Mouse (Mus musculus) gastrocnemius, postnatal 36 days (tissue): ENCODE results near the gene Cul7. TPM values are rescaled to one million over a fixed set of nuclear protein-coding genes. Genes with fewer than 3 reads are reported as not detected.

Experiments used
- DNase-seq, 2 experiments: peaks; one replicate each; pipeline ENCODE4 v3.0.0; 2022
- intact Hi-C: fragments of 180-260 bp; cut with DNase I; formaldehyde crosslinking; loops from one replicate; pipeline ENCODE4 v1.15.1; 2025
- total RNA-seq, 2 experiments: library from RNA; stranded (reverse); gene quantifications; 2 replicates each; pipeline ENCODE4 v1.2.3; 2021

The Cul7 gene
- total RNA-seq, 2 experiments from 2014 or later: 5.8 to 5.9 TPM

DNA sequence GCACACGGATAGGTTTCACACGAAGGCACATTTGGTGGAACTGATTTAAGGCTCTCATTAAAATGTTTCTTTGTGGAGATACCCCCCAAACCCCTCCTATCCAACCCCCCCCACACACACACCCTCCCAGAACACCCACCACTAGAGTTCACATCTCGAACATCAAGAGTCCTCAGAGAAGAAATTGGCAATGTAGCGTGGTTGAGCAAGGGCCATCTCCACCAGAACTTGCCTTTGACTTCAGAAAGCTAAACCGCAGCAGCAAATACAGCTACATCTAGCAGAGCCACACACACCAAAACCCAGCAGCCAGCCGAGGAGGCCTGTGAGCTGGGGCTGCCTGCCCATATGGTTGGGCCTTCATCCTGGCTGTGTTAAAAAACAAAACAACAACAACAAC lies 22.7 kb upstream of the Cul7 start:
- intact Hi-C loops: no loop called here
- no peak for DNase-seq

DNA sequence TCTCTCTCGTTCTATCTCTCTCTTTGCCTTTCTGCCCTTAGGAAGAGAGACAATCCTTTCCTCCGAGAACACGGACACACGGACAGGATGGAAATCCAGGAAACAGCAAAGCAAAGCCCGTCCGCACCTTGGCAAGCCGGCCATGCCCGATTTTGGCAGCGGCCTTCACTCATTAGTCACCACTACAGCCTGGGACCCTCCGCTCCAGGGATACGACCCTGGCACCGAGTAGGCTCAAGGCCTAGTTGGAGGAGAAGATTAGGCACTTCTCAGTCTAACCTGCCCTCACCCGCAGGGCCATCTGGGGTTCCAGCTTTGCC lies 21.7 kb upstream of the Cul7 start:
- no peak for DNase-seq

DNA sequence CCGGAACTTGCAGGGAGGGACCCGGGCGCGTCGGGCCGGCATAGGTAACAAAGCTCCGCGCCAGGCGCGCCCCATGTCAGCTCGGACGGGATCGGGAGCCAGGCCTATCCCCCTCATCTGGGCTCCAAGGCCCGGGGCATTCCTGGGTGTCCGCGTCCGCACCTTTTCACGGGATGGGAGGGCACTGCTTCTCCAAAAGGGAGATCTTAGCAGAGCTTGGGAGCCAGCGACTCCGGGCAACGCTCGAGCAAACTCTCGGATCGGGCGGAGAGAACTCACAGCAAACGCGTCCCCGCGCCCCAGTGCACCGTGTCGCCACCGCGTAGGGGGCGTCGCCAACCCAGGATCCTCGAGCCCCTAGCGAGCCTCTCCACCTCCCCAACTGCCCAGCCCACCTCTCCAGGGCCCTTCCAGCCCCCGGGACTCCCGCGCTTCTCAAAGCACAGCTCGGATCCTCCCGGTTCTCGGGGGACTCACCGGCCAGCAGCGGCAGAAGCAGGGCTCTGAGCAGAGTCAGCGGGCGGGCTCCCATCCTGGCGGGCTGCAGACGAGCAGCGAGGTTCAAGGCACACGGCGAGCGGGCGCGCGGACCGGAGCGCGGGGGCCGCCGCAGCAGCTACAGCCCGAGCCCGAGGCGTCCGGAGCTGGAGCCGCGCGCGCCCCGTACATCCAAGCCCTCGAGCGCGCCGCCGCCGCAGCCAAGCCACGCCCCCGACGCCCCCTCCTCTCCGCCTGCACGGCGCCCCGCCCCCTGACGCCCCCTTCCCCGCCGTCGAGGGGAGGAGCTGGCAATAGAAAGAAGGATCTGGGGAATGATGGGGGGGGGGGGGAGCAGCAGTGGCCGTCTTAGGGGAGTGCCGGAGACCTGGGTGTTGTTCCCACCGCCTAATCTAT lies 21.1 kb upstream of the Cul7 start, which contains the start of gene Ptk7:
Ptk7 (minus strand) TSS at position 714 of the 894 bp plus-strand sequence.
- no peak for DNase-seq
- intact Hi-C loops: no loop called here

More for the DNA sequence above, 21.7 kb upstream of the Cul7 start:
- intact Hi-C loops: no loop called here

DNA sequence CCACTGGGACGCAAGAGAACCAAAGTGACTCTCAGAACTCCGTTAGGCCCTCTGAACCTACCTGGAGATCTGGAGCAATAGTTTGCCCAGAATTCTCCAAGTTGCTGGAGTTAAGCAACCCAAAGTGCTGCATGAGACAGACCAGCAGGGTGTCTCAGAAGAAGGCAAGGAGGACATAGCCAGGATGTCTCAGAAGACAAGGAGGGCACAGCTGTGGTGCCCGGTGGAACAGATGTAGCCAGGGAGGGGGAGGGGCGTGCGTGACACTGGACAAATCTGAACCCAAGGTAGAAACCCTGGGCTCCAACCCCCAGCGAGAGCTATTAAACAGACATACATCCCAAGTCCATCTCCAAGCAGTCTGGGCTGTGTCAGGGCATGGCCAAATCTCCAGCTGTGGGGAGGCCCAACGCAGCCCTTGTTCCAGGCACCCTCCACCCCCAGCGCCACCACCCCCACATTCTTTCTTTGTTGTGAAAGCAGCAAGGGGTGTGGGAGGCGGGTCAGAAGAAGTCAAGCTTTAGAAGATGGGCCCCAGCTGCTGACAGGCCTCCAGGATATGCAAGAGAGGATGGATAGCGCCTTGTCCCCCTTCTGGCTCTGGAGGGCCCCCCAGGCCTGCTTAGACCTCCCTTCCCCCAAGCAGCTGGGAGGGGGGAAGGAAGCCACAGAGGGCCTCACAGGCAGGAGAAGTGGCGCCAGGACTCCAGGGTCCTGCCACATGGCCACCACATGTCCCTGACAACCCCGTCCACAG lies 20.3 kb upstream of the Cul7 start:
- no peak for DNase-seq
- intact Hi-C loops: no loop called here

DNA sequence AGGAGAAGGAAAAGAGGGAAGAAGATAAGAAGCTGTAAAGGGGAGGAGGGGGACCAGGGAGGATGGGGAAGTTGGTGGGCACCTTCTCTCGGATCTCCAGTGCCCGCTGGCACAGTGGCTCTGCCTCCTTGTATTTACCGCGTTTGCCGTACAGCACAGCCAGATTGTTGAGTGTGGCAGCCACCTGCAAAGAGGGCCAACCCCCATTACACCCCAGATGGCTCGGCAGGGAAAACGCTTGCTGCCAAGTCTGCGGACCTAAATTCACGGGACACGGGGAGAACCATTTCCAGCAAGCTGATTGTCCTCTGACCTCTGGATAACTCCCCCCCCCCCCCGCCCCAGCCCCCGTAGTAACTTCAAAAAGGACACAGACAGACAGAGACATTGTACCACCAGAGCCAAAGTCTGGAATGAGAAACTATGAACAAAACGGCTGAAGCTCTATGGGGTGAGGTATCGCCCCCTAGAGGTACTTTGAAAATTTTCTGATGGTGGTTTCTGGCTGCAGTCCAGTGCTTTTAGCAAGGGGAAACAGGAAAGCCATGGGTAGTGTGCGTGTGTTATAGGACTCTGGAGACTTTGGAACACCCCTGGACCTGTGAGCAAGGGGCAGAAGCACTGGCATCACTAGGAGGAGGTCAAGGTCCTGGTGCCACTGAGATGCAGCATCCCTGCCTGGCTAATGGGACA lies 13.2 kb upstream of the Cul7 start:
- no peak for DNase-seq
- intact Hi-C loops: loop anchor here (2.0 to 5.0 kb wide), 2 partner anchors 75 to 110 kb away; no protein-coding TSS in a partner anchor

DNA sequence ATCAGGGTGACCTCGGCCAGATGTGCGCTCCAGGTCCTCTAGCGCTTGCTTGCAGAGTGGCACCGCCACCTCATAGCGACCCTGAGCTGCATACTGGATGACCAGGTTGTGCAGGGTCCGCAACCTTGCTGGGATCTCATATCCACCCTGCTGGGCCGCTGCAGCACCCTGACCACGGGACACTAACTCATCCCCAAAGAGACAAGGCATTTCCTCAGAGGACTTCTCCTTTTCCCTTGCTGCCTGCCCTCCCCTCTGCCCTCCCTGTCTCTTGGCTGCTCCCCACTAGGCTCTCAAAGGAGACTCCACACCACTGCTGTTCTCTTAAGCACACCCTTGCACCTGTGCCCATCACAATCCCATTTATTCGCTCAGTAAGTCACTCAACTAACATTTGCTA lies 10.2 kb upstream of the Cul7 start:
- intact Hi-C loops: loop anchor here (5.0 kb wide), 2 partner anchors 78 to 82 kb away; no protein-coding TSS in a partner anchor
- DNase-seq: no peak

DNA sequence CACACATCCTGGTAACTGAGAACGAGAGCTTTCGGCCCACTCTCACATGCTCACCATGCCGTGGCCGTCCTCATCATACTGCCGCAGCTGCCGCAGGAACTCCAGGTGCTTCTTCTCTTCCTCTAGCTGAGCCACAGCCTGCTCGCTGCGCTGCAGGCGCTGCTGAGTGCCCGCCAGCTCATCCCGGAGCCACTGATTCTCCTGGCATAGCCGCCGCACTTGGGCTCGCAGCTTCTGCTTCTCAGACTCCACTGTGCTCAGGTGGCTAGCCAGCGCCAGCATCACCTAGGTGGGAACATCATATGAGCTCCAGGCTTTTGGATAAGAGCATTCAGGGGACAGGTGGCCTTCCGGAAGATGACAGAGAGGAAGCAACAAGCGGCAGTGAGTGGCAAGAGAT lies 8.1 kb upstream of the Cul7 start:
- intact Hi-C loops: loop anchor here (5.0 kb wide), 1 partner anchor 80 kb away; no protein-coding TSS in a partner anchor

DNA sequence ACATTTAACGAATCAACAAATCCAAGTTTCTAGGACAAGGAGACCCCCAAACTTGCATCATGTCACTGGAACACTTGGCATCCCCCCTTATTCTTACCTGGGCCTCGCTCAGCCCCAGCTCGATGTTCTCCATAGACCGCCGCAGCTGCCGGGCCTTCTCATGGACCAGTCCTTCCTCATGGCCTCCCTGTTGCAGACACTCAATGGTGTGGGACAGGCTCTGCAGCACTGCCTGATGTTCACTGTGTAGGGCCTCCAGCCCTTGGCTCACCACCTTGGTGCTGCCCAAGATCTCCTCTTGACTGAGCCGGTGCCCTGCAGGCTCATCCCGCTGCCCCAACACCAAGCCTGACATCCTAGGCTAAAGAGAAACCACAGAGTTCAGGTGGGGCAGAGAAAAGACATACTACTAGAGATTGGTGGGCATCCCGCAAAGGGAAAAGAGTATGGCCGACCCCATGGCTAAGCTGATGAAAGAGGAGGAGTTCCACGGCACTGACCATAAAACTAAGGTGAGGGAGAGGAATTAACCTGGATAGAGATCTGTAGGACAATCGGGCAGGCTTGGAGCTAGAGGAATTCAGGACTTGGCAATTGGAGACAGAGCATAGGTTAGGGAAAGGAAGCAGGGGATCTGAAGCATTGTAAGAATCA lies 5.9 kb upstream of the Cul7 start:
- intact Hi-C loops: loop anchor here (5.0 kb wide), 1 partner anchor 78 kb away; no protein-coding TSS in a partner anchor

More for the DNA sequence above, 8.1 kb upstream of the Cul7 start:
- DNase-seq: no peak

DNA sequence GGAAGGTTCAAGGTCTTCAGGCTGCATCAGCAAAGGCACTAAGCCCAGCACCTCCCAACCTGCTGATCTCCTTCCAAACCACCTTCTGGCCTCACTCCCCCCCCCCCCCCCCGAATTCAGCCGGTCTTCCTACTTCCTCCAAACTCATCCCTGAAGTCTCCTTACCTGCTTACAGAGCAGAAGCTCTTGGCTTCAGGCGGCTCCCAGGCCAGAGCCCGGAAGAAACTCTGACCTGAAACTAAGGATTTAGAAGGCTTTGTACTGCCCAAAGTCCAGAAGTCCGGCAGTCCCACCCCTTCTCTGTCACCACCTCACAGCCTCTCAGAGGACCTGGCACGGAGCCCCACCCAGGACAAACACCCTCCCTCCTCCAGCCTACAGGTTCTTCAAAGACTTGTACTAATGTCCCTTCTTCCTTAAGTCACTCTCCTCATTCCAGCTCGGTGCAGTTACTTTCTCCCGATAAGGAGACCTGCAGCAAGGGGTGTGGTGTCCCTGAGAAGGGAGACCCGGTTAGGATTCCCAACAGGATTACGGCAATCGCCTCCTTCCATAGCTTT lies 5.1 kb upstream of the Cul7 start:
- intact Hi-C loops: loop anchor here (5.0 kb wide), 1 partner anchor 77 kb away; no protein-coding TSS in a partner anchor
- no peak for DNase-seq

More for the DNA sequence above, 5.9 kb upstream of the Cul7 start:
- no peak for DNase-seq

DNA sequence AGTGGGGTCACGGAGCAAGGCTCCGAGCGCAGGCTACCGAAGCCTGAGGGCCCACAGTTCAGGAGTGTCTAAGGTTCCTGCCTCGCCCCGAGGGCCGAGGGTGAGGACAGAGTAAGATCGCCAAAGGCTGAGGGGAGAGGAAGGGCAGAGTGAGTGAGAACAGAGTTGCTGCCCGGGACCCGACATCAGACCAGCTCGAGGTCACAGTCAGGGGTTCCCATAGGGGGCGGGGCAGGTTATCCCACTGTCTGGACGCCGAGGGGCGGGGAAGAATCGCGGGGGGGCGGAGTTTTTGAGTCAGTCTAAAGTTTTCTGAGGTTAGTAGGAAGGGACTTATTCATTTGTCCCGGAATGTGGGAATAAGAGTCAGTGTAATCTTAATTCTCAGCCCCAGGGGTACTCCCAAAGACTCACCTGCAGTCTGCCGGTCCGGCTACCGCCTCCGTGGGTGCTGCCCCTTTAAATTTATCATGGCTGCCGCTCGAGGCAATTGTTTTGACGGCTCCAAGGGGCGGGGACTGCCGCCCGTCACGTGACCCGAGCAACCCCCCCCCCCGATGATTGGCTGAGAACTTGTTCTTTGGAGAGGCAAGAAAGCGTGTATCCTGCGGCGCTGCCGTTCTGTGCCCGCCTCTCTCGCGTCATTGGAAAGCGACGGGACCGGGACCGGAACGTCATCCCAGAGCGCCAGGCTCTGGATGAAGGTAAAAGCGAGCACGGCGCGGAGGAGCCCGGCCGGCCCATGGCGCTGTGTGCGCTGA lies 4.4 kb upstream of the Cul7 start, which contains the start of the genes Klc4 and Mrpl2:
Klc4 (minus strand) TSS at position 462 of the 761 bp plus-strand sequence.
Mrpl2 (plus strand) TSS at position 669 of the 761 bp plus-strand sequence.
- peak; percentile 97 to 99 for DNase-seq
- intact Hi-C loops: no loop called here

DNA sequence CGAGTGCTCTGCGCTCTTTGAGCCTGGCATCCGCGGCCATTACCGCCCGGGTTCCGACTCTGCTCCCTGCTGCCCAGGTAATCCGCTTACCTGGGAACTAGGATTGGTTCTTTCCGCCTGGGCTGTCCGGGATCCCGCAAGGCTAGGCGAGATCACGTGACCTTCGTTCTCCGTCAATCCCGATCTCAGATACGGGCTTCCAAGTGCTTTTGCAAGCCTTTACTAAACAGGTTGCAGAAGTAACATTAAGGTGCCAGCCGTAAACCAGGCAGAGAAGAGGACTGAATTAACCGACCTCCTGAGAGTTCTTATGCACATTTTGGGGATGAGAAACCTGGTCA lies 3.8 kb upstream of the Cul7 start:
- intact Hi-C loops: no loop called here
- no peak for DNase-seq

DNA sequence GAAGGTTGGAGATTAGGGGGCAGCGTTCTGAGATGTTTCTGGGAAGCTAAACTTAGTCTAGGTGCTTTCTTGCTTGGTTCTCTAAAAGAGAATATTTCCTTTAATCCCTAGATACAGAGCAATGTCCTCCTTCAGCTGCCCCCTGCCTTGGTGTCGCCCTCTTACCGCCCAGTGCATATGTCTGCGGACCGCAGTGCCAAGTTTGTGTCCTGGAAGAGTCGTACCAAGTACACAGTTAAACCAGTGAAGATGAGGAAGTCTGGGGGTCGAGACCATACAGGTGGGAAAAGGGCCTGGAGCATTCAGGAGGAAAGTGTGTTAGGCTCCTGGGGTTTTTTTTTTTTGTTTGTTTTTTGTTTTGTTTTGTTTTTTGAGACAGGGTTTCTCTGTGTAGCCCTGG lies 2.9 kb upstream of the Cul7 start:
- intact Hi-C loops: no loop called here
- DNase-seq: no peak

DNA sequence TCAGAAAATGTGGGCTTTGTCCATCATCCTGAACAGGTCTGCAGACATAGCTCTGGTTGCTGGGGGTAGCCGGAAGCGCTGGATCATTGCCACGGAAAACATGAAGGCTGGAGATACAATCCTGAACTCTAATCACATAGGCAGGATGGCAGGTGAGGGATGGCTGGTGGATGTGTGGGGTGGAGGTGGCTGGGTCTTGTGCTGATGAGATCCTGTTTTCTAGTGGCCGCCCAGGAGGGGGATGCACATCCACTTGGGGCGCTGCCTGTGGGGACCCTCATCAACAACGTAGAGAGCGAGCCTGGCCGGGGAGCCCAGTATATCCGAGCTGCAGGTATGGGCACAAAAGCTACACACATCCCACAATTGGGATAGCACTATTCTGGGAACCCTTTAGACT lies 1.7 kb upstream of the Cul7 start:
- intact Hi-C loops: no loop called here
- DNase-seq: no peak

DNA sequence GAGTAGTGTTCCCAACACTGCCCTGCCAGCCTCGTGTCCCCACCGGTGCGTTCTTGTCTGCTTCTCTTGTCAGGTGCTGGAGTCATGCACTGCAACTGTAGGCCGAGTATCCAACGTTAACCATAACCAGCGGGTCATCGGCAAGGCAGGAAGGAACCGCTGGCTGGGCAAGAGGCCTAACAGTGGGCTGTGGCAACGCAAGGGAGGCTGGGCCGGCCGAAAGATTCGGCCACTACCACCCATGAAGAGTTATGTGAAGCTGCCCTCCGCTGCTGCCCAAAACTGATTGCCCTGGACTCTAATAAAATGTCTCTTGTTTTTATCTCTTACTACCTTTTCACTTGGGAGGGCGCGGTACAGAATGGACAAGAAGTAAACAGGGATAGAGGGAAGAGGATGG lies 326 bp upstream of the Cul7 start:
- DNase-seq: no peak
- intact Hi-C loops: no loop called here

DNA sequence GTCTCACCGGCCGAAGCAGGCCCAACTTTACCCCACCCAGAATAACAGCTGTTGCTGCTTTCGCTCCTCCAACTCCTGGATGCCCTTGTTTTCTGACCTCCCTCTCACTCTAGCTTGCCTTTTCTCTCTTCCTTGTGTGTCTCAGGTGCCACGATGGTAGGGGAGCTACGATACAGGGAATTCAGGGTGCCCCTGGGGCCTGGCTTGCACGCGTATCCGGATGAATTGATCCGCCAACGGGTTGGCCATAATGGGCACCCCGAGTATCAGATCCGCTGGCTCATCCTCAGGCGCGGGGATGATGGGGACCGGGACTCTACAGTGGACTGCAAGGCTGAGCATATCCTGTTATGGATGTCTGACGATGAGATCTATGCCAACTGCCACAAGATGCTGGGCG lies 1.2 kb downstream of the Cul7 start:
- intact Hi-C loops: no loop called here
- no peak for DNase-seq

DNA sequence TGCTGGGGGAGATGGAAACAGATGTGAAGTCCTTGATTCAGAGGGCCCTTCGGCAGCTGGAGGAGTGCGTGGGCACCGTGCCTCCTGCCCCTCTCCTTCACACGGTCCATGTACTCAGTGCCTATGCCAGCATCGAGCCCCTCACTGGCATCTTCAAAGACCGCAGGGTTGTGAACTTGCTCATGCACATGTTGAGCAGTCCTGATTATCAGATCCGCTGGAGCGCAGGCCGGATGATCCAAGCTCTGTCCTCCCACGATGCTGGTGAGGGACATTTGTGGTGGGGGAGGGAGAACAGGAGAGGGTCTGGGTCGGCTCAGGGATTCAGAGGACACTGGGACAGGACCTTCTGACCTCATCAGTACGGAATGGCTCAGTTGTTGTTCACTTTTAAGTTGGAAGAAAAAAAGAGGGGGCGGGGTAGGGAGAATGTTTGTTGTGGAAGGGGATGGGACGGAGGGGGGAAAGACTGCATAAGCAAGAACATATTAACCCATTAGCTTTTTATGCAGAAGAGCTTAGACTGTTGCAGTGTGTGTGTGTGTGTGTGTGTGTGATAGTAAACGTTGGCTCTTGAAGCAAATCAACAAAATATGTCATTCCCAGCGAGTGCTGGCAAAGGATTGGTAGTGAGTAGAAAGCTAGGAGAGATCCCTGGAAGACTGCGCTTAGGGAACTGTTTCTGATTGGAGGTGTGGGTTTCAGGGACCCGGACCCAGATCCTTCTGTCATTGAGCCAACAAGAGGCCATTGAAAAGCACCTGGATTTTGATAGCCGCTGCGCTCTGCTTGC lies 1.8 kb downstream of the Cul7 start:
- intact Hi-C loops: no loop called here
- DNase-seq: no peak

DNA sequence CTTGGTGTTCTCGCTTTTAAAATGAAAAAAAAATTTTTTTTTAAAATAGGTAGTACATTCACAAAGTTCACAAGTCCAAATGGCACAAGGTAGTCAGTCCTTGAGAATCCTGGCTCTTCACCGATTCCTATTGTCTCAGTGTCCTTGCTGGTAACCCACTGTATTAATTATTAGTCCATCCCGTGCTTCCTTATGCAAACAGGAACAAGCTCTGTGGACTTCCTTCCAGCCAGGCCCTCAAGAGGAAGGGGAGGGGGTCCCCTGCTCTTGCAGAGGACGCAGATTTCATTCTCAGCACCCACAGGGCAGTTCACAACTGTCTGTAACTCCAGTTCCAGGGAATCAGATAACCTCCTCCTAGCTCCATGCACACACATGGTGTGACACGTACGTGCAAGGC lies 5.9 kb downstream of the Cul7 start:
- intact Hi-C loops: no loop called here

DNA sequence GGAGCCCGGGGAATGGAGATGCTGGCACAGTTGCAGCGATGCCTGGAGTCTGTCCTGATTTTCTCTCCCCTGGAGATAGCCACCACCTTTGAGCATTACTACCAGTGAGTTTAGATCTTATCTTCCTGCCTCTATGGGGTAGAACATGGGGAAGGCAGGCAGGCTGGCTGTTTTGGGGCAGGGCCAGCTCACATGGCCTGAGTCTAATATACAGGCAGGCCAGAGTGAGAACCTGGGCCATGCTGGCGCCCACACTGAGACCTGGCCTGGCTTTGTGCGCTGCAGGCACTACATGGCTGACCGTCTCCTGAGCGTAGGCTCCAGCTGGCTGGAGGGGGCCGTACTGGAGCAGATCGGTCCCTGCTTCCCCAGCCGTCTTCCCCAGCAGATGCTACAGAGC lies 11.2 kb downstream of the Cul7 start:
- intact Hi-C loops: no loop called here
- no peak for DNase-seq

More for the DNA sequence above, 5.9 kb downstream of the Cul7 start:
- DNase-seq: no peak
